Mouse (Mus musculus): ENCODE results near the gene Zfp410.
"Not testable (repeated sequence)": the region's sequence is repeated elsewhere in the genome, so short reads cannot be mapped to it uniquely, and the experiment has no call there.

Gene Zfp410

GRCm38 (mm10) chr12:84316721-84317621 is at the start of gene Zfp410:
Gene Zfp410, plus strand, starts transcription at chr12:84316852.
- DNase-seq = peak; percentile 88

GRCm38 (mm10) chr12:84267264-84267663 is 49.4 kb upstream of the Zfp410 start:
- no peak for DNase-seq

GRCm38 (mm10) chr12:84273366-84273765 is 43.3 kb upstream of the Zfp410 start:
- no peak for DNase-seq

- DNase-seq = no peak
Measured at GRCm38 (mm10) chr12:84275288-84275687, 41.4 kb upstream of the Zfp410 start.

GRCm38 (mm10) chr12:84276288-84276687 is 40.4 kb upstream of the Zfp410 start:
- DNase-seq = no peak

- no peak for DNase-seq
Measured at GRCm38 (mm10) chr12:84276799-84277198, 39.9 kb upstream of the Zfp410 start.

- DNase-seq = no peak
Measured at GRCm38 (mm10) chr12:84277832-84278231, 38.8 kb upstream of the Zfp410 start.

GRCm38 (mm10) chr12:84278901-84279300 is 37.8 kb upstream of the Zfp410 start:
- no peak for DNase-seq

- no peak for DNase-seq
Measured at GRCm38 (mm10) chr12:84284391-84284790, 32.3 kb upstream of the Zfp410 start.

GRCm38 (mm10) chr12:84284885-84285592 is 31.6 kb upstream of the Zfp410 start, which contains the start of gene Ptgr2:
Gene Ptgr2, plus strand, starts transcription at chr12:84285232.
- peak; percentile 86 for DNase-seq

GRCm38 (mm10) chr12:84285593-84285968 is 31.1 kb upstream of the Zfp410 start:
- no peak for DNase-seq

GRCm38 (mm10) chr12:84288461-84288860 is 28.2 kb upstream of the Zfp410 start:
- DNase-seq = peak; percentile 7

- no peak for DNase-seq
Measured at GRCm38 (mm10) chr12:84297851-84298250, 18.8 kb upstream of the Zfp410 start.

GRCm38 (mm10) chr12:84299265-84299664 is 17.4 kb upstream of the Zfp410 start:
- DNase-seq = no peak

- DNase-seq = no peak
Measured at GRCm38 (mm10) chr12:84304101-84304500, 12.6 kb upstream of the Zfp410 start.

GRCm38 (mm10) chr12:84304554-84304953 is 12.1 kb upstream of the Zfp410 start:
- no peak for DNase-seq

GRCm38 (mm10) chr12:84311306-84311705 is 5.3 kb upstream of the Zfp410 start:
- DNase-seq = no peak

- no peak for DNase-seq
Measured at GRCm38 (mm10) chr12:84316006-84316405, 646 bp upstream of the Zfp410 start.

- DNase-seq = no peak
Measured at GRCm38 (mm10) chr12:84327111-84327512, 10.5 kb downstream of the Zfp410 start.

GRCm38 (mm10) chr12:84336963-84337625 is 20.4 kb downstream of the Zfp410 start:
- no peak for DNase-seq

GRCm38 (mm10) chr12:84347192-84347591 is 30.5 kb downstream of the Zfp410 start:
- DNase-seq = no peak

- DNase-seq = not testable (repeated sequence)
Measured at GRCm38 (mm10) chr12:84358699-84359098, 42.0 kb downstream of the Zfp410 start.

All from cerebellum, adult 8-10 months (tissue).